Mouse (Mus musculus): Measurements from ENCODE around the gene Fam240a. TPM values are rescaled to one million over a fixed set of nuclear protein-coding genes. Genes with fewer than 3 reads are reported as not detected.

The Fam240a gene
- total and polyA plus RNA-seq, 3 experiments, result not detected

GRCm38 (mm10) chr9:110963566-110964115 is 47.0 kb upstream of the Fam240a start:
- Histone ChIP-seq H3K9me3 (replicated peaks; ENCODE audit: insufficient read depth, low read length) (no peaks in the 10 kb centered on the region), H3K27ac (ENCODE audit: control insufficient read depth, low read depth, low read length) (no peak overlapping the region), H3K36me3 (ENCODE audit: control insufficient read depth in 1 of 2, insufficient read depth in 2 of 2, low read length in 2 of 2) (no peaks in the 10 kb centered on the region), H3K4me3 (ENCODE audit: control insufficient read depth in 1 of 2, insufficient read depth in 1 of 2, low read depth in 2 of 2, low read length in 2 of 2) (no peak overlapping the region), H3K9ac (ENCODE audit: control insufficient read depth, low read depth, low read length, poor library complexity, severe bottlenecking) (no peak overlapping the region), H3K27me3 (ENCODE audit: control insufficient read depth in 1 of 2, insufficient read depth in 2 of 2, low read length in 2 of 2) (no peaks in the 10 kb centered on the region), H3K4me1 (ENCODE audit: control insufficient read depth in 1 of 2, insufficient read depth in 2 of 2, low read length in 2 of 2) (no peaks in the 10 kb centered on the region), H3K79me2 (ENCODE audit: control insufficient read depth, insufficient read depth, low read length, poor library complexity) (no peaks in the 10 kb centered on the region)
- TF ChIP-seq MYC (IDR thresholded peaks at IDR 0.05; ENCODE audit: low read depth, low read length), result no peak
- TF ChIP-seq POLR2AphosphoS2 (IDR thresholded peaks at IDR 0.05; ENCODE audit: low read length), result no peak
- no peak for TF ChIP-seq BHLHE40 (IDR thresholded peaks at IDR 0.05; ENCODE audit: borderline replicate concordance, low read depth, low read length)
- no peak for TF ChIP-seq NELFE (IDR thresholded peaks at IDR 0.05; ENCODE audit: low read depth, low read length)
- TF ChIP-seq MAZ (IDR thresholded peaks at IDR 0.05; ENCODE audit: low read depth, low read length), result no peak
- no peak for TF ChIP-seq POLR2AphosphoS5 (IDR thresholded peaks at IDR 0.05; ENCODE audit: borderline replicate concordance, low read depth, low read length)
- no peak for TF ChIP-seq JUND (IDR thresholded peaks at IDR 0.05; ENCODE audit: low read depth, low read length)
- TF ChIP-seq SIN3A (IDR thresholded peaks at IDR 0.05; ENCODE audit: low read length), result no peak
- no peak for TF ChIP-seq CTCF (IDR thresholded peaks at IDR 0.05 in 2 of 3, conservative IDR thresholded peaks at IDR 0.05 in 1 of 3; ENCODE audit: control insufficient read depth in 1 of 3, insufficient read depth in 1 of 3, low read depth in 2 of 3, low read length in 3 of 3, poor library complexity in 1 of 3, severe bottlenecking in 1 of 3)
- no peak for TF ChIP-seq RAD21 (IDR thresholded peaks at IDR 0.05; ENCODE audit: low read depth, low read length)
- TF ChIP-seq ELF1 (IDR thresholded peaks at IDR 0.05; ENCODE audit: low read depth, low read length), result no peak
- no peak for TF ChIP-seq TAL1 (IDR thresholded peaks at IDR 0.05; ENCODE audit: low read length)
- TF ChIP-seq EP300 (IDR thresholded peaks at IDR 0.05; ENCODE audit: low read depth in 1 of 2, low read length in 2 of 2), result no peak
- TF ChIP-seq MYB (IDR thresholded peaks at IDR 0.05; ENCODE audit: low read depth, low read length), result no peak
- DNase-seq (ENCODE audit: low read depth, low spot score), result no peak

- Histone ChIP-seq H3K27ac (ENCODE audit: control insufficient read depth, low read depth, low read length) (no peak overlapping the region), H3K9me3 (replicated peaks; ENCODE audit: insufficient read depth, low read length) (no peaks in the 10 kb centered on the region), H3K4me1 (ENCODE audit: control insufficient read depth in 1 of 2, insufficient read depth in 2 of 2, low read length in 2 of 2) (no peaks in the 10 kb centered on the region), H3K79me2 (ENCODE audit: control insufficient read depth, insufficient read depth, low read length, poor library complexity) (no peaks in the 10 kb centered on the region), H3K27me3 (ENCODE audit: control insufficient read depth in 1 of 2, insufficient read depth in 2 of 2, low read length in 2 of 2) (no peaks in the 10 kb centered on the region), H3K36me3 (ENCODE audit: control insufficient read depth in 1 of 2, insufficient read depth in 2 of 2, low read length in 2 of 2) (no peaks in the 10 kb centered on the region), H3K4me3 (ENCODE audit: control insufficient read depth in 1 of 2, insufficient read depth in 1 of 2, low read depth in 2 of 2, low read length in 2 of 2) (no peak overlapping the region), H3K9ac (ENCODE audit: control insufficient read depth, low read depth, low read length, poor library complexity, severe bottlenecking) (no peak overlapping the region)
- TF ChIP-seq GATA1 (IDR thresholded peaks at IDR 0.05; ENCODE audit: low read depth, low read length), result no peak
- no peak for TF ChIP-seq TBP (IDR thresholded peaks at IDR 0.05; ENCODE audit: low read depth, low read length)
- TF ChIP-seq CTCF (IDR thresholded peaks at IDR 0.05 in 2 of 3, conservative IDR thresholded peaks at IDR 0.05 in 1 of 3; ENCODE audit: control insufficient read depth in 1 of 3, insufficient read depth in 1 of 3, low read depth in 2 of 3, low read length in 3 of 3, poor library complexity in 1 of 3, severe bottlenecking in 1 of 3), result no peak
- no peak for TF ChIP-seq POLR2A (IDR thresholded peaks at IDR 0.05; ENCODE audit: control insufficient read depth in 1 of 2, insufficient read depth in 1 of 2, low read depth in 1 of 2, low read length in 2 of 2, poor library complexity in 1 of 2)
- TF ChIP-seq ZMIZ1 (IDR thresholded peaks at IDR 0.05; ENCODE audit: low read depth, low read length), result no peak
- DNase-seq (ENCODE audit: low read depth, low spot score), result no peak
Measured at GRCm38 (mm10) chr9:110961386-110961785, 44.7 kb upstream of the Fam240a start.

Data from MEL (cell line).